Mouse (Mus musculus) midbrain, embryonic 12.5 days (tissue): ENCODE results near the gene Slc9a1. TPM values are rescaled to one million over a fixed set of nuclear protein-coding genes. Genes with fewer than 3 reads are reported as not detected.

Experiments used
- ATAC-seq: fragments of 200-750 bp; cut with Nextera tagmentation; 2 replicates; pipeline ENCODE4 v1.8.0; 2017; ENCODE audit warnings: low read depth, moderate TSS enrichment, moderate library complexity; ENCODE audit not compliant: low FRiP score
- H3K27ac ChIP-seq: fragments of 300-500 bp; sonication (generic); replicated peaks from 2 replicates; pipeline ENCODE4 v1.5.1; 2016; ENCODE audit warnings: mild to moderate bottlenecking
- H3K27me3 ChIP-seq: fragments of 300-500 bp; sonication (generic); 2 replicates; pipeline ENCODE4 v1.6.1; 2016; ENCODE audit warnings: mild to moderate bottlenecking
- H3K36me3 ChIP-seq: fragments of 300-500 bp; sonication (generic); 2 replicates; pipeline ENCODE4 v1.6.1; 2016
- H3K4me1 ChIP-seq: fragments of 300-500 bp; sonication (generic); 2 replicates; pipeline ENCODE4 v1.6.1; 2016
- H3K4me2 ChIP-seq: fragments of 300-500 bp; sonication (generic); replicated peaks from 2 replicates; pipeline ENCODE4 v1.6.1; 2016; ENCODE audit warnings: mild to moderate bottlenecking, moderate library complexity
- H3K4me3 ChIP-seq: fragments of 300-500 bp; sonication (generic); 2 replicates; pipeline ENCODE4 v1.5.1; 2016; ENCODE audit warnings: mild to moderate bottlenecking
- H3K9ac ChIP-seq: fragments of 300-500 bp; sonication (generic); replicated peaks from 2 replicates; pipeline ENCODE4 v1.6.1; 2016; ENCODE audit warnings: mild to moderate bottlenecking, moderate library complexity
- H3K9me3 ChIP-seq: fragments of 300-500 bp; sonication (generic); 2 replicates; pipeline ENCODE4 v1.6.1; 2016; ENCODE audit warnings: mild to moderate bottlenecking
- WGBS: fragments of 180-500 bp; shearing (Covaris S2); methylation state at CpG from one replicate; pipeline ENCODE4 v1.1.7; 2016; 5-methylcytosine and 5-hydroxymethylcytosine counted together
- polyA plus RNA-seq: library from polyadenylated mRNA; unstranded; fragments of >200 nt; fragmentation: Nextera tagmentation; extraction: Ambion mirVana; gene quantifications from 2 replicates; pipeline ENCODE4 v1.2.1, GENCODE M21; 2016

Gene Slc9a1
- polyA plus RNA-seq, 1 experiment from 2014 or later, result 9.0 TPM

DNA sequence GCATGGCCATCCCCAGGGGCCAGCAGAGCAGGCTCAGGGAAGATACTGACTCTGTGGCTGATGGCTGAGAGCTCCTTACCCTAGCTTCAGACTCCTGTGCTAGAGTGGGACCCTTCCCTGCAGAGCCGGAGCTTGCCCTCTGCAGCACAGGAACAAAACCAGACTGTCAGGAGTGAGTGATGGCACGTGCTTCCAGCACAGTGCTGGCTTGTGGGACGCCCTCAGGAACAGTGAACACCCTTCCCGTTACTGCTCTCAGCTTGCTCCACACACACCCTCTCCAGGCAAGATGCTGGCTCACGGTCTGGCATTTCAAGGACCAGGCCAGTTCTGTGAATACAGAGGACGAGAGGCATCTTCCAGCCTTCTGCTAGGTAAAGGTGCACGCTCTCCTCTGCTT lies 38.5 kb downstream of the Slc9a1 start:
- H3K4me1 ChIP-seq, result peaks cover 15% of the 10 kb centered on the region; the same call in 1 of the 2 replicates
- H3K36me3 ChIP-seq, result peaks cover 13% of the 10 kb centered on the region
- H3K4me2 ChIP-seq, result no peak overlapping the region
- H3K27ac ChIP-seq, result no peak overlapping the region
- H3K4me3 ChIP-seq, result no peak overlapping the region
- WGBS, result 79% methylated on average over 7 of the region's 7 CpGs
- no peak for ATAC-seq
- 0 out of 2 replicates have a peak overlapping the region, but pooled peaks have one; percentile 4 for H3K9ac ChIP-seq
- H3K27me3 ChIP-seq, result no peaks in the 10 kb centered on the region
- no peaks in the 10 kb centered on the region for H3K9me3 ChIP-seq

DNA sequence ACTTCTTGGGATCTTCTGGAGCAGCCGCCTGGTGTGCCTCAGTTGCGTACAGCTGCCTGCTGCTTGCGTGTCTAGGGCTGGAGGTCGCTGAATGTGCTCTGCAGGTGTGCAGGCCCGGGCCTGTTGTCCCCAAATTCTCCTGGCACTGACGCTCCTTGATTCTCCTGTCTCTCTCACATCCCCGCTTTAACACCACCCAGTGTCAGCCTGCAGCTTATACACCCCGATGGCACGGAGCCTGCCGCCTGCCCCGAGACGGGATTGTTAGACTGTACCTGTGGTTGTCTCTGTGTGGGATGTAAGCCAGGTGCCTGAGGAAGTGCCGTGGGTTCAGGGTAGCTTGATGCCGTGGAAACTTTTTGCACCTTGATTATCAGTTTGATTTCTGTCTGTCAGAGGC lies 41.5 kb downstream of the Slc9a1 start:
- Histone ChIP-seq H3K27ac (no peak overlapping the region), H3K36me3 (peaks cover 19% of the 10 kb centered on the region), H3K27me3 (no peaks in the 10 kb centered on the region), H3K9me3 (no peaks in the 10 kb centered on the region), H3K9ac (no peak overlapping the region), H3K4me3 (no peak overlapping the region), H3K4me2 (no peak overlapping the region), H3K4me1 (peaks cover 15% of the 10 kb centered on the region; the same call in 1 of the 2 replicates)
- 90% methylated on average over 14 of the region's 14 CpGs for WGBS
- no peak for ATAC-seq

GRCm38 (mm10) chr4:133412096-133412495 lies 42.6 kb downstream of the Slc9a1 start:
- 89% methylated on average over 14 of the region's 14 CpGs for WGBS
- Histone ChIP-seq H3K9me3 (no peaks in the 10 kb centered on the region), H3K4me1 (peaks cover 11% of the 10 kb centered on the region; the same call in 1 of the 2 replicates), H3K4me2 (no peak overlapping the region), H3K4me3 (no peak overlapping the region), H3K27me3 (no peaks in the 10 kb centered on the region), H3K27ac (no peak overlapping the region), H3K36me3 (peaks cover 24% of the 10 kb centered on the region), H3K9ac (no peak overlapping the region)
- no peak for ATAC-seq

GRCm38 (mm10) chr4:133412575-133413540 lies 43.4 kb downstream of the Slc9a1 start:
- Histone ChIP-seq H3K36me3 (peaks cover 24% of the 10 kb centered on the region), H3K4me1 (0 out of 2 replicates have a peak, but pooled peaks cover 5% of the 10 kb centered on the region), H3K27me3 (no peaks in the 10 kb centered on the region), H3K9ac (no peak overlapping the region), H3K9me3 (no peaks in the 10 kb centered on the region), H3K4me2 (no peak overlapping the region), H3K4me3 (no peak overlapping the region), H3K27ac (no peak overlapping the region)
- no peak for ATAC-seq
- WGBS, result 91% methylated on average over 16 of the region's 16 CpGs

- Histone ChIP-seq H3K4me3 (no peak overlapping the region), H3K9me3 (no peaks in the 10 kb centered on the region), H3K9ac (no peak overlapping the region), H3K27ac (no peak overlapping the region), H3K36me3 (peaks cover 27% of the 10 kb centered on the region), H3K4me2 (no peak overlapping the region), H3K27me3 (no peaks in the 10 kb centered on the region), H3K4me1 (no peaks in the 10 kb centered on the region)
- no peak for ATAC-seq
- WGBS, result 95% methylated on average over 7 of the region's 7 CpGs
Observed at GRCm38 (mm10) chr4:133413617-133414016, 44.1 kb downstream of the Slc9a1 start.

GRCm38 (mm10) chr4:133414920-133415319 lies 45.4 kb downstream of the Slc9a1 start:
- ATAC-seq, result no peak
- H3K4me1 ChIP-seq, result no peaks in the 10 kb centered on the region
- H3K4me2 ChIP-seq, result no peak overlapping the region
- peaks cover 28% of the 10 kb centered on the region for H3K36me3 ChIP-seq
- H3K4me3 ChIP-seq, result no peak overlapping the region
- H3K9ac ChIP-seq, result no peak overlapping the region
- no peak overlapping the region for H3K27ac ChIP-seq
- 65% methylated on average over 4 of the region's 4 CpGs for WGBS
- no peaks in the 10 kb centered on the region for H3K27me3 ChIP-seq
- H3K9me3 ChIP-seq, result no peaks in the 10 kb centered on the region

- no peak overlapping the region for H3K4me3 ChIP-seq
- H3K9ac ChIP-seq, result no peak overlapping the region
- peaks cover 41% of the 10 kb centered on the region for H3K36me3 ChIP-seq
- 70% methylated on average over 14 of the region's 14 CpGs for WGBS
- H3K27ac ChIP-seq, result no peak overlapping the region
- no peaks in the 10 kb centered on the region for H3K27me3 ChIP-seq
- ATAC-seq, result no peak
- H3K4me2 ChIP-seq, result no peak overlapping the region
- no peaks in the 10 kb centered on the region for H3K4me1 ChIP-seq
- no peaks in the 10 kb centered on the region for H3K9me3 ChIP-seq
Observed at GRCm38 (mm10) chr4:133419312-133420004, 50.0 kb downstream of the Slc9a1 start.

DNA sequence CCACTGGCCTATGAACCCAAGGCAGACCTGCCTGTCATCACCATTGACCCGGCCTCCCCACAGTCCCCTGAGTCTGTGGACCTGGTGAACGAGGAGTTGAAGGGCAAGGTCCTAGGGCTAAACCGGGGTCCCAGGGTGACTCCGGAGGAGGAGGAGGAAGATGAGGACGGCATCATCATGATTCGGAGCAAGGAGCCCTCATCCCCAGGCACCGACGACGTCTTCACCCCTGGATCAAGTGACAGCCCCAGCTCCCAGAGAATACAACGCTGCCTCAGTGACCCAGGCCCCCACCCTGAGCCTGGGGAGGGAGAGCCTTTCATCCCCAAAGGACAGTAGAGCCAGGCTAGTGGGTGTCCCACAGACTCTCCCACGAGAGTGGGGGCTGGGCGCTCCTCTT lies 52.5 kb downstream of the Slc9a1 start:
- Histone ChIP-seq H3K27ac (no peak overlapping the region), H3K36me3 (peaks cover 31% of the 10 kb centered on the region), H3K4me2 (no peak overlapping the region), H3K27me3 (no peaks in the 10 kb centered on the region), H3K4me1 (no peaks in the 10 kb centered on the region), H3K9ac (no peak overlapping the region), H3K9me3 (no peaks in the 10 kb centered on the region), H3K4me3 (no peak overlapping the region)
- WGBS, result 94% methylated on average over 12 of the region's 12 CpGs
- no peak for ATAC-seq

GRCm38 (mm10) chr4:133422601-133423000 lies 53.1 kb downstream of the Slc9a1 start:
- ATAC-seq, result no peak
- Histone ChIP-seq H3K27me3 (no peaks in the 10 kb centered on the region), H3K9me3 (no peaks in the 10 kb centered on the region), H3K27ac (no peak overlapping the region), H3K4me3 (no peak overlapping the region), H3K4me2 (no peak overlapping the region), H3K36me3 (peaks cover 31% of the 10 kb centered on the region), H3K9ac (no peak overlapping the region), H3K4me1 (no peaks in the 10 kb centered on the region)
- WGBS, result 87% methylated on average over 15 of the region's 15 CpGs

- Histone ChIP-seq H3K4me1 (no peaks in the 10 kb centered on the region), H3K9ac (no peak overlapping the region), H3K4me2 (no peak overlapping the region), H3K36me3 (peaks cover 31% of the 10 kb centered on the region), H3K9me3 (no peaks in the 10 kb centered on the region), H3K27me3 (no peaks in the 10 kb centered on the region), H3K27ac (no peak overlapping the region), H3K4me3 (no peak overlapping the region)
- ATAC-seq, result 0 out of 2 replicates have a peak, but pooled peaks have one; percentile 41
- WGBS, result 54% methylated on average over 6 of the region's 6 CpGs
Observed at GRCm38 (mm10) chr4:133423108-133423507, 53.6 kb downstream of the Slc9a1 start.

GRCm38 (mm10) chr4:133423691-133424090 lies 54.2 kb downstream of the Slc9a1 start:
- H3K27ac ChIP-seq, result no peak overlapping the region
- no peak overlapping the region for H3K9ac ChIP-seq
- H3K4me3 ChIP-seq, result no peak overlapping the region
- 76% methylated on average over 6 of the region's 6 CpGs for WGBS
- H3K9me3 ChIP-seq, result no peaks in the 10 kb centered on the region
- 0 out of 2 replicates have a peak, but pooled peaks have one; percentile 2 for ATAC-seq
- H3K27me3 ChIP-seq, result no peaks in the 10 kb centered on the region
- H3K4me1 ChIP-seq, result no peaks in the 10 kb centered on the region
- no peak overlapping the region for H3K4me2 ChIP-seq
- peaks cover 26% of the 10 kb centered on the region for H3K36me3 ChIP-seq

DNA sequence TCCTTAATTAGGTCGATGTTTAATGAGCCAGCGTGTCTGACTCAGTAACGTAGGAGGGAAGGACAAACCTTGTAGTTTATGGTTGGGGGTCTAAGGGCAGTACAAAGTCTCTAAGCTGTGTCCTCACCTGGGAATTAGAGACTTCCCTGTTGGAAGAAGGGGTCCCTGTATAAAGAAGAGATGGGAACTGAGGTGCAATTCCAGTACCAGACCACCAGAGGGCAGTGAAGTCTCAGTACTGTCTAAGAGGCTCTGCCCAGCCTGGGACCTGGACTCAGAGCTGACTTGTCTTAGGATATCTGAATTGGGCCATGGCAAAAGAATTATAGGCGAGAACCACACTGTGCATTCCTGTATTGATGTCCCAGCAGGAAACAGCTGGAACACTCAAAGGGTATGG lies 54.6 kb downstream of the Slc9a1 start:
- Histone ChIP-seq H3K4me3 (no peak overlapping the region), H3K4me2 (no peak overlapping the region), H3K9me3 (no peaks in the 10 kb centered on the region), H3K9ac (no peak overlapping the region), H3K36me3 (peaks cover 26% of the 10 kb centered on the region), H3K27ac (no peak overlapping the region), H3K4me1 (no peaks in the 10 kb centered on the region), H3K27me3 (no peaks in the 10 kb centered on the region)
- ATAC-seq, result peak; percentile 44; the same call in 1 of the 2 replicates
- 35% methylated on average over 4 of the region's 4 CpGs for WGBS
